Mouse (Mus musculus) bone marrow macrophage, adult 2 months (primary cell): ENCODE measurements around the gene Rere. TPM values are rescaled to one million over a fixed set of nuclear protein-coding genes. Genes with fewer than 3 reads are reported as not detected.
A peak's percentile ranks its signal among the peaks of the same experiment; 100 is the strongest.
"Not testable (repeated sequence)": the region's sequence is repeated elsewhere in the genome, so short reads cannot be mapped to it uniquely, and the experiment has no call there.

Experiments used
- H3K27ac ChIP-seq: 2 replicates; pipeline ENCODE4 v1.5.1; 2012; ENCODE audit warnings: low read depth, low read length; ENCODE audit not compliant: insufficient read depth
- H3K4me1 ChIP-seq: 2 replicates; pipeline ENCODE4 v1.6.1; 2012; ENCODE audit warnings: low read length; ENCODE audit not compliant: control insufficient read depth, insufficient read depth
- H3K4me3 ChIP-seq: 2 replicates; pipeline ENCODE4 v1.5.1; 2012; ENCODE audit warnings: mild to moderate bottlenecking, low read length, moderate library complexity; ENCODE audit not compliant: insufficient read depth
- CTCF ChIP-seq: IDR thresholded peaks from 2 replicates; pipeline ENCODE4 v1.5.1; 2012; ENCODE audit warnings: low read depth, mild to moderate bottlenecking, low read length, moderate library complexity
- POLR2A ChIP-seq: IDR thresholded peaks from 2 replicates; pipeline ENCODE4 v1.6.1; 2012; ENCODE audit warnings: mild to moderate bottlenecking, low read depth, low read length, borderline replicate concordance
- polyA plus RNA-seq: library from polyadenylated mRNA; stranded (reverse); fragments of >200 nt; gene quantifications from 2 replicates; pipeline ENCODE4 v1.2.4, GENCODE M21; 2012; ENCODE audit not compliant: missing spikeins, insufficient read depth, insufficient read length

Gene Rere
- polyA plus RNA-seq, 1 experiment, result 90.2 TPM

- Histone ChIP-seq H3K4me1 (peaks cover 72% of the 10 kb centered on the region), H3K27ac (no peak overlapping the region), H3K4me3 (no peak overlapping the region)
- no peak for TF ChIP-seq CTCF
Measured at GRCm38 (mm10) chr4:150592087-150592486, 310.6 kb downstream of the Rere start.

GRCm38 (mm10) chr4:150593473-150594217 lies 312.2 kb downstream of the Rere start:
- TF ChIP-seq POLR2A, result no peak
- no peak for TF ChIP-seq CTCF
- no peak overlapping the region for H3K4me3 ChIP-seq
- H3K4me1 ChIP-seq, result peaks cover 67% of the 10 kb centered on the region
- H3K27ac ChIP-seq, result peak overlapping the region; percentile 69

DNA sequence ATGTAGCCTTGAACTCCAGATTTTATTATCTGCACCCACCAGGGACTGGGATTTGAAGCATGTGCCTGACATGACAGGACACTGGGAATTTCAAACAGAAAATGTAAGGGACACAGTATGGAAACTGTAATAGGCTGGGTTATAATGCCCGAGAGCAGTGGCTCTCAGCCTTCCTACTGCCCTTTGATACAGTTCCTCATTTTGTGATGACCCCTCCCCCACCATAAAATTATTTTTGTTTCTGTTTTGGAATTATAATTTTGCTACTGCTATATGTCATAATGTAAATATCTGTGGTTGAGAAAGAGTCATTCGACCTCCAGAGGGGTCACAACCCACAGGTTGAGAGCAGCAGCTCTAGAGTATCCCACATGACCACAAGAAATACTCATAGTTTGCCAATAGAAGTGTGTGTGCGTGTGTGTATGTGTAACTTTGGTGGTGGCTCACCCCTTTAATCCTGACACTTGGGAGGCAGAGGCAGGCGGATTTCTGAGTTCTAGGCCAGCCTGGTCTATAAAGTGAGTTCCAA lies 312.9 kb downstream of the Rere start:
- peaks cover 66% of the 10 kb centered on the region for H3K4me1 ChIP-seq
- no peak for TF ChIP-seq POLR2A
- no peak for TF ChIP-seq CTCF
- peak overlapping the region; percentile 69 for H3K27ac ChIP-seq
- no peak overlapping the region for H3K4me3 ChIP-seq

- TF ChIP-seq CTCF (no peak), POLR2A (no peak)
- Histone ChIP-seq H3K4me1 (peaks cover 67% of the 10 kb centered on the region), H3K27ac (no peak overlapping the region), H3K4me3 (no peak overlapping the region)
Measured at GRCm38 (mm10) chr4:150595071-150595470, 313.6 kb downstream of the Rere start.

DNA sequence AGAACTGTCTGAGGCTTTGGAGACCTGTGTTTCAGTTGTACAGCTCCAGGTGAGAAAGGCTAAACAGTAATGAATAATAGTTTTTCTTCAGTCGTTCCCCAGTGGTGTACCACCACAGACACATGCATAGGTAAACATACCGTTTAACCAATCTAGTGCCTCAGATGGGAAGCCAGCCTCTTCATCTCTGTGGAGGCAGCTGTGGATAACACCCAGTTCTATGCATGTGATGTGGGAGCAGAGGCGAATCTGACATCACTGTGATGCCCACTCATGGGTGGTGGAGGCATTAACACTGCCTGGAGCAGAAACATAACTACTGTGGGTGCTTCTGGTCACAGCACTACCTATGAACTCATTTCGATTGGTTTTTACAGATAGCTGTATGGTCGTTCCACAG lies 314.5 kb downstream of the Rere start:
- Histone ChIP-seq H3K4me3 (no peak overlapping the region), H3K4me1 (peaks cover 62% of the 10 kb centered on the region), H3K27ac (no peak overlapping the region)
- no peak for TF ChIP-seq POLR2A
- TF ChIP-seq CTCF, result no peak

GRCm38 (mm10) chr4:150598686-150599085 lies 317.2 kb downstream of the Rere start:
- peaks cover 52% of the 10 kb centered on the region for H3K4me1 ChIP-seq
- H3K4me3 ChIP-seq, result no peak overlapping the region
- no peak overlapping the region for H3K27ac ChIP-seq
- TF ChIP-seq CTCF (no peak), POLR2A (no peak)

- H3K27ac ChIP-seq, result no peak overlapping the region
- no peak overlapping the region for H3K4me3 ChIP-seq
- peaks cover 47% of the 10 kb centered on the region for H3K4me1 ChIP-seq
- TF ChIP-seq POLR2A, result no peak
- TF ChIP-seq CTCF, result no peak
Measured at GRCm38 (mm10) chr4:150599119-150599992, 317.9 kb downstream of the Rere start.

- H3K27ac ChIP-seq, H3K4me3 ChIP-seq: not testable (repeated sequence)
Measured at GRCm38 (mm10) chr4:150600503-150600902, 319.1 kb downstream of the Rere start.

GRCm38 (mm10) chr4:150601489-150601888 lies 320.0 kb downstream of the Rere start:
- Histone ChIP-seq H3K27ac (no peak overlapping the region), H3K4me3 (no peak overlapping the region), H3K4me1 (peaks cover 40% of the 10 kb centered on the region)
- TF ChIP-seq CTCF (no peak), POLR2A (no peak)

More at GRCm38 (mm10) chr4:150600503-150600902, 319.1 kb downstream of the Rere start:
- H3K4me1 ChIP-seq, result peaks cover 41% of the 10 kb centered on the region
